Mouse (Mus musculus): ENCODE data around the gene Ubtf.

Ubtf gene

GRCm38 (mm10) chr11:102346926-102347325 is 27.4 kb upstream of the Ubtf start:
- no peak for DNase-seq (ENCODE audit: low spot score)

DNA sequence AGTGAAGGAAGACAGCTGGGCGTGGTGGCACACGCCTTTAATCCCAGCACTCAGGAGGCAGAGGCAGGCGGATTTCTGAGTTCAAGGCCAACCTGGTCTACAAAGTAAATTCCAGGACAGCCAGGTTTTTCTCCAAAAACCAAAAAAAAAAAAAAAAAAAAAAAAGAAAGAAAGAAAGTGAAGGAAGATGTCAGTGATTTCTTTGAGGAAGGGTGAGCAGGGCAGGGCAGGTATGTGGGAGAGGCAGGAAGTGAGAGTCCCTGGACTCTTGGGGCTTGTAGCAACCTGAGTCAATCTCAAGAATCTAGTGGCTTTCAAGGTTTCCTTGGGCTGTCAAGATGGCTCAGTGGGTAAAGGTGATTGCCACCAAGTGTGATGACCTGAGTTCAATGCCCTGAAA is 24.9 kb upstream of the Ubtf start:
- DNase-seq (ENCODE audit: low spot score): no peak

GRCm38 (mm10) chr11:102342742-102343141 is 23.2 kb upstream of the Ubtf start:
- DNase-seq (ENCODE audit: low spot score): no peak

DNA sequence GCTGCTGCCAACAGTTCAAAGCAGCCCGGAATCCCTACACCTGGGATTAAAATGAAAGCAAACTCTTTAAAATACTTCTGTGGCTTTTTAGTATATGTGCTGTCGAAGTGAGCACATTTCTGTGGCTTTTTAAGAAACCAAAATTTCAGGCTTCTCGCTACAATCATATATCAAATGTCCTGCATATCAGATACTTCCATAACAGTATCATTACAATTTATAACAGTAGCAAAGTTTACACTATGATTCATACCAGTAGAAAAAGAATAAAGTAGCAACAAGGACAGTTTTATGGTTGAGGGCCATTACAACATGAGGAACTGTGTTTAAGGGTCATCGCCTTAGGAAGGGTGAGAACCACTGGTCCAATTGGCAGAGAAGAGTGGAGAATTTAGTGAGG is 21.6 kb upstream of the Ubtf start:
- DNase-seq (ENCODE audit: low spot score): no peak

DNA sequence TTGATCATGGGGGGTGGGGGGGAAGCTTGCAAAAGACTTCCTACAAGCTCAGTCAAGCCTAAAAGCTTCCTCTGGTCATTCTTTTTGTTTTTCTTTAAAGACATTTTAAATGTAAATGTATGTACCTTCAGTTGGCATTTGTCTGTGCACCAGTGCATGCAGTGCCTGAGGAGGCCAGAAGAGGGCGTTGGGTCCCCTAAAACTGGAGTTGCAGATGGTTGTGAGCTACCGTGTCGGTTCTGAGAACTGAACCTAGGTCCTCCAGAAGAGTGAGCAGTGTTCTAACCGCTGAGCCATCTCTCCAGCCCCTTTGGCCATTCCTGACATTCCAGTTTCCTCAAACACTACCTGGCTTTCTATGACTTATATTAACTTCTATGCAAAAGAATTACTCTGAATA is 20.1 kb upstream of the Ubtf start:
- no peak for DNase-seq (ENCODE audit: low spot score)

DNA sequence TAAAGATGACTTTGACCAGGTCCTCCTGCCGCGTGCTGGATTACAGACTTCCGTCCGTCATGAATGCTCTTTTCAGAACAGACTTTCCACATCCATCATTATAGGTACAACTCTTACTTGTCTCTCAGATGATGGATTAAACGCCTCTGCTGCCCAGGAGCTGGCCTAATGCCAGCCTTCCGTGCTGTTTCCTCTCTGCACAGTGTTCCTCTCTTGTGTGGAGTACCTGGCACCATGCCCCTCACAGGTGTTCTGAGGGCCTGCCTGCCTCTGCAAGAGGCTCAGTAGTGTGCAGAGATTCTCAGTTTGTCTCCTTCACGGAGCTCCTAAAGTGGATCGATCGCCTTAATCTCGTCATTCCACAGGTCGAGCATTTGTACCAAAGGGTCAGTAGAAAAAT is 19.7 kb upstream of the Ubtf start:
- no peak for DNase-seq (ENCODE audit: low spot score)

DNA sequence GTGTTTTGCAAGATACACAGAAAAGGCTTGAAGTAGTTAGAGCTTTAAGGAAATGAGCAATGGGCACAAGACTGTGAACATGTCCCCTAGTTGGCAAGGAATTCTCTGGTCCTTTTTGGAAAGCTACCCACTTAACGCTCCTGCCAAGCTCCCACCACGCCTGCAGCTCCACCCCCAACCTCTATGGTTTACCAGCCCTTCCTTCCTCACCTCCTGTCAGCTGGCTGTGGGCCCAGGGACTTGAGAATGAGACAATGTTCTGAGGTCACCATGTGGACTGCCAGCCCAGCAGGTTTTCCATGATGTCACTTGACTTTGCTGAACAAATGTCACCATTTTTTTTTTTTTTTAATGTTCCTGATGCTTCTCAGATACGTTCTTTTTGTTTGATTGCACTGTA is 19.0 kb upstream of the Ubtf start:
- DNase-seq (ENCODE audit: low spot score): no peak

DNA sequence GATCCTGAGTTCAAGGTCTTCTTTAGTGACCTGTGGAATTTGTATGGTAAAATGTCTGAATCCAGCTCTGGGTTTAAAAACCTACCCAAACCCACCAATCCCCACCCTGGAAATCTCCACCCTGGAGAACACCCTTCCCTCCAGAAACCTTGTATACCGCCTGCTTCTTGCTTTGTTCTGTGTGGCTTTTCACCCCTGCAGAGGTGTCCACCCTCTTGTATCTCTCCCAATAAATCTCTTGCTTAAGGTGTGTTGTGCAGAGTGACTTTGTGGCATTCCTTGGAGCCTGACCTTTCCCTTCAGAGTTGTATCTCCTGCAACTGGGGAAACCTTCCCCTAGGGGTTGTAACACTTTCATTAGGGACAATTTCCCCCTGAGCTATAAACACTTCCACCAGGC is 18.4 kb upstream of the Ubtf start:
- no peak for DNase-seq (ENCODE audit: low spot score)

GRCm38 (mm10) chr11:102336191-102336590 is 16.6 kb upstream of the Ubtf start:
- DNase-seq (ENCODE audit: low spot score): no peak

- no peak for DNase-seq (ENCODE audit: low spot score)
These were observed 15.6 kb upstream of the Ubtf start for GRCm38 (mm10) chr11:102334973-102335700.

DNA sequence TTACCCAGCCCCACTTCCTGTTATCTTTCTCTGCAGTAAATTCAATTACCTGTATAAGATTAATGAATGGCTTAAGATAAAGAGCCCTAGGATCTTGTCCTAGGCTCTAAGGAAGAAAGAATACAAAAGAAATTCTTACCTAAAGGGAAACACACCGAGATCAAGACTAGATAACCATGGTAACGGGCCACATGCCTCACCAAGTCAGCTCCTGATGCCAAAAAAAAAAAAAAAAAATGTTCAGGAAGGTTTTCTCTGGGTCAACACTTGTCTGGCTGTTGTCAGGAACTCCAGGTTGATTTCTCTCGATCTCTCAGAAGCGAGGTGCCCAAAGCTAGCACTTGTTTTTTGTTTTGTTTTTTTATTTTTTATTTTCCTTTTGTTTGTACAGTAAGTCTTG is 14.5 kb upstream of the Ubtf start:
- DNase-seq (ENCODE audit: low spot score): no peak

DNA sequence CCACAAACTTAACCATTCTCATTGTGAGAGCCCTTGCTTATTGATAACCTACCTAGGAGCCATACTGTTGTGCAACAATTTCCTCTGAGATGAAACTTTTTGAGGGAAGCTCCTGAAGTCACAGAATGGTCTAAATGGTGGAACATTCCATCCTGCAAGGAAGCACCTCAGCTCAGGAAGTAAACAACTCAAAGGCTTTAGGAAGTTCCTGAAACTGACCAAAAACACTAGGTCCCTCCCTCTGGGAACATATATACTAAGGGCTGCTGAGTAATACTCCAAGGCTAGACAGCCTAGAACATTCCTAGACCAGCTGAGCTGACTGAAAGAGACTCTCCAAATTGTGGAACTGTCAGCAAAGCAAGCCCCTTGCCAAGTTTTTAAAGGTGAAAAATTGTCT is 13.5 kb upstream of the Ubtf start:
- no peak for DNase-seq (ENCODE audit: low spot score)

DNA sequence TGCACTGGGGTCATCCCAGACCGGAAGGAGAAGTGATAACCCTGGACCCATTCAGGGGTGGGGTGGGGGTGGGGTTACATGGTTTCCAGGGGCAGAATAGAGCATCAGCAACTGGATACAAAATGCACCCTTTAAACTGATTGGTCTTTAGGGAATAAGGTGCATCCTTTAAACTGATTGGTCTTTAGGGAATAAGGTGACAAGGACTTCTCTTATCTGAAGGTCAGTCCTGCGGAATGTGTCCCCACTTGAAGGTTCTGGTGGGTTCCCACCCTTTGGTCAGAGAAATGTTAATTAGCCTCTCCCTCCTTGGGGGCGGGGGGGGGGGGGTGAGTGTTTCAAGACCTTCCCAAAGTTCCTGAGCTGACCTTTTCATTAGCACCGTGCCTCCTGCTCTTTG is 12.3 kb upstream of the Ubtf start:
- DNase-seq (ENCODE audit: low spot score): no peak

DNA sequence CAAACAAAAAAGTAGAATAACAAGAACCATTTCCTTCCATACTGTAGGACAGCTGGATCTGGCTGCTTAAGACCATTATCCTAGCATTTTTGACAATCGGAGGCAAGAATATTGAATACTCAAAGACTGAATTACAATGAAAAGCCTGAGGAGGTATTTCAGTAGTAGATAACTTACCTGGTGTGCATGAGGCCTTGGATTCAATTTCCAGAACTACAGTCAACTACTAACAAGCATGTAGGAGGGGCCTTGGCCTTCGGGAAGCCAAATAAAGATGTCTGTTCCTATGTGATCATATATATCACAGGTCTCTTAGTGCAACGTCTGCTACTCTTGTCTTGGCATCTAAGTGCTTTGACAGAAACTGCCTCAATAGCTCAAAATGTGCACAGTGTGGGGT is 10.5 kb upstream of the Ubtf start:
- DNase-seq (ENCODE audit: low spot score): no peak

DNA sequence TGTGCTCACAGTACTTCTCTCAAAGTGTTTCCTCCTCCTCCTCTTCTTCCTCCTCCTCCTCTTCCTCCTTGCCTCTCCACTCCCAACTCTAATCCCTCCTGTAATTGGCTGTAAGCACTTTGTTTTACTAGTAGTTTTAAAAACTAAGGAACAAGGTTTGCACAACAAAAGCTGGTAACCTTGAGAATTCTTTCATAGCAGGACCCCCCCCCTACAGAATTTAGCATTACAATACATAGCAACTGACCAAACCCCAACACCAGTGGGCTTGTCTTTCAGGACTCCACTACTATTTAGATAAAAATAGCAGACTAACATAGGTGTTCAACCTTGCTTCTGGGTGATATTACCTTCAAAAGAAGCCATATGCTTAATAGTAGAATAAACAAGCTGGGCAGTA is 10.0 kb upstream of the Ubtf start:
- no peak for DNase-seq (ENCODE audit: low spot score)

- DNase-seq (ENCODE audit: low spot score): no peak
These were observed 8.3 kb upstream of the Ubtf start for GRCm38 (mm10) chr11:102327839-102328238.

GRCm38 (mm10) chr11:102327250-102327649 is 7.7 kb upstream of the Ubtf start:
- DNase-seq (ENCODE audit: low spot score): no peak

- no peak for DNase-seq (ENCODE audit: low spot score)
These were observed 4.0 kb upstream of the Ubtf start for GRCm38 (mm10) chr11:102323516-102323915.

GRCm38 (mm10) chr11:102321931-102322330 is 2.4 kb upstream of the Ubtf start:
- DNase-seq (ENCODE audit: low spot score): no peak

- peak; percentile 48 for DNase-seq (ENCODE audit: low spot score)
These were observed 1.1 kb upstream of the Ubtf start for GRCm38 (mm10) chr11:102320686-102321005.

GRCm38 (mm10) chr11:102319941-102320685 is 571 bp upstream of the Ubtf start:
- peak; percentile 83 for DNase-seq (ENCODE audit: low spot score)

DNA sequence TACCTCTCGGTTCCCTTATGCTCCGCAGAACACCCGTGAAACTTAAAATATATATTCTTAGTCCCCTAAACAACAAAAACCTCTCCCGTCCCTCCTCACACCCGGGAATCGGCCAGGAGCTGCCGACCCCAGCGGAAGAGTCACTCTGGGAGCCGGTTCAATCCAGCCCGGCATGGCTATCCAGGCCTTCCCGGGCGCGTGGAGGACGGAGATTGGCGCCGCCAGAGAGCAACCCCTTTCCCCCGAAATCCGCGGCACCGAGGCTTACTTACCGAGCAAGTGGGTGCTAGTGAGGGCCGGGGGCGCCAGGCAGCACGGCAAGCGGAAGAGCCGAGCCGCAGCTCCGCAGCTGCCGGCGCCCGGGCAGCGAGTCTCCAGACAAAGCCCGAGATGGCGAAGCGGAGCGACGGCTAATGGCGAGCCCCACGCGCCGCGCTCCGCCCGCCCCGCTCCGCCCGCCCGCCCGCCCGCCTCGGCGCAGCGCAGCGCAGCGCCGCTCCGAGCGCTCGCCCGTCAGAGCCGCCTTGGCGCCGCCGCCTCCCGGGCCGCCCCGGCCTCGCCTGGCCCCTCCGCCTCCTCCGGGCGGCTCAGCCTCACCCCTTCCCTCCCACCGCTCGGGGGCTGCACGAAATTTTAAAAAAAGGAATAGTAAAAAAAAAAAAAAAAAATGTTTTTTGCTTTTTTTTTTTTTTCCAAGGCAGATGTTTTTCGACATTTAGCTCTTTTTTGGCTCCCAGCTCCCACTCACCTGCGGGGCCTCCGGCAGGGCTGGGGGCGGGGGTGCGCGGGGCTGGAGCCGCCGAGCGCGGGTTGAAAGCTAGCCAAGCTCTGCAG is 749 bp downstream of the Ubtf start:
- DNase-seq (ENCODE audit: low spot score): peak; percentile 69
